Mouse (Mus musculus): ENCODE results near the gene Pitx3.
"Not testable (repeated sequence)": the region's sequence is repeated elsewhere in the genome, so short reads cannot be mapped to it uniquely, and the experiment has no call there.

Gene Pitx3

DNA sequence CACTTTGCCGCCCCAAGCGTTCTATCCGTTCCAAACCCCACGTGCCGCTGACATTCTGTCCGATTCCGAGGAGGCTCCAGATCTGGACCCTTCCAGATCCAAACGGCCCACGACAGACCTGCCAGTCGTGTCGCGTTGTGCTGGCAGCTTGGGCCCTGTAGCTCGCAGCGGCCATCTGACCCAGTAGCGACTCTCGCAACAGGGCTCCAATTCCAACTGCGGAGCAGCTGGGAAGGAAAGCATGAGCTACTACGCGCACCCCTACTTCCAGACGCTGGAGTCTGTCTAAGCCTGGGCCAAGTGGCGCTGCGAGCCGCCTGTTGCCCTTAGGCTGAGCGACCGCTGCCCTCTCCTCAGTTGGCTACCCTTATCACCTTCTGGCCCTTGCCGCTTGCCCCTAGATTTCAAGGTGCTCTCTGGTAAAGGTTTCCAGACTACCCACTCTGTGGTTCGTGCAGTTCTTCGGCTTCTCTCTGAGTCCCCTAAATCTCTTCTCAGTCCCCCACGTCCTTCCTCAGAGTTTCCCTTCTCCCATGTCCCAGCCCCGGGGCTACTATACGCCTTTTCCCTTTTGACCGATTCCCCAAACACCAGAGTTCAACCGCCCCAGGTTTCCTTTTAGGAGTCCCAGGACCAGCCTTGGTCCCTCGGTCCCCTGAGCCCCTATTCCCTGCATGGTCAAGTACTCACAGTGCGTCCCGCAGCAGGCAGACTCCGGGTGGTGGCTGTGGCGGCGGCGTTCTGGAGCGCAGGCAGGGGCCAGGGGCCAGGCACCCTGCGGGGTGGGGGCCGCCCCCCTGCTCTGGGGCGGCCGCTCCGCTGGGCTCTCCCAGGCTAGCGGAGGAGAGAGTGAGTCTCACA lies at the start of gene Pitx3:
Pitx3 (minus strand) TSS at position 816 of the 861 bp plus-strand sequence.
- DNase-seq (ENCODE audit: extremely low spot score), result peak; percentile 45

GRCm38 (mm10) chr19:46187203-46187602 lies 39.1 kb upstream of the Pitx3 start:
- DNase-seq (ENCODE audit: extremely low spot score), result no peak

- DNase-seq (ENCODE audit: extremely low spot score), result peak; percentile 6
Observed at GRCm38 (mm10) chr19:46186611-46187010, 38.5 kb upstream of the Pitx3 start.

DNA sequence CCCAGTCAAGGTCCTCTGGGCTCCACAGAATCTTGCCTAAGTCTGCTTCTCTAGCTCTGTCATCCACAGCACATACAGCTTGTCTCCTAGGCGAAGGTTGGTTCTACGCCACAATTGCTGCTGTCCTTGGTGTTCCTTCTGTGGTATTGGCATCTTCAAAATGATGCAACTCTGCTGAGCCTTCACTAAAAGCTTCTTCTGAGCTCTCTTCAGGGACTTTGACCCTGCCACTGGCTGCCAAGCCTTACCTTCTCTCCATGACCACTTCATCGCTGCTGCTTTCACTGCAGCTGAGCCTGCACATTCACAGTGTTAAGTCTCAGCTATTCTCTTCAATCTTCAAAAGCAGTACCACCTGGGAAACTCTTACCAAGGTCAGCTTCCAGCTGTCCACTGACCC lies 34.1 kb upstream of the Pitx3 start:
- DNase-seq (ENCODE audit: extremely low spot score), result no peak

- DNase-seq (ENCODE audit: extremely low spot score), result no peak
Observed at GRCm38 (mm10) chr19:46180274-46180673, 32.1 kb upstream of the Pitx3 start.

GRCm38 (mm10) chr19:46177046-46177445 lies 28.9 kb upstream of the Pitx3 start:
- DNase-seq (ENCODE audit: extremely low spot score), result no peak

DNA sequence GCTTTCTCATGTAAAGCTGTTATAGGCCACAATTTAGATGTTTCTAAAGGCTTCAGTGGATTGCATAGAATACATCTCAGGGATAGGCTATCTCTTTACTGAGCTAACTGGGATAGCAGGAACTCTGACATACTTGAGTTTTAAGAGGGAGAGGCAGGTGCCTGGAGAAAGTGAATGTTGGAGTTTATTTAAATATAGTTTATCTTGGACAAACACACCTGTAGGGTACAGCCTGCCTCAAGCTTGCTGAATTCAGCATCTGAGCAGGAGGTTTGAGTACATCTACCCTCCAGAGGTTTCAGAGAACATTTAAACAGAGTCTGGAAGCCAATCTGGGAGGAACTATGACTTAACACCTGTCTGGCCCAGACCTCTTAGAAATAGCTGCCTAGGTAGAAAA lies 27.0 kb upstream of the Pitx3 start:
- DNase-seq (ENCODE audit: extremely low spot score), result no peak

DNA sequence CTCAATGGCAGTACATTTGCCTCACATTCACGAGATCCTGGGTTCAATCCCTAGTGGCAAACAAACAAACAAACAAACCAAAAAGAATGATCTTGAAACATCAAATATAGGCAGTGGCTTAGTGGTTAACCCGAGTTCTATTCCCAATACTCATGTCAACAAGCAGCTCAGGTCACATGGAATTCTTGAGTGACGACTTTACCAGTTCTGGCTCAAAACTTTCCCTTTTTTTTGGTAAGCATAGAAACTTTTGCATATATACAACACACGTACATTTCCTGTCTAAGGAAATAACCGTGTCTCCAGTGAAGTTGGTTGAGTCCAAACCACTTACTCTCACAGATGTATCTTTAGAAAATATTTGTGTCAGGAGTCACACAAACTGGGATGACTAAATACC lies 24.4 kb upstream of the Pitx3 start:
- DNase-seq (ENCODE audit: extremely low spot score), result no peak

DNA sequence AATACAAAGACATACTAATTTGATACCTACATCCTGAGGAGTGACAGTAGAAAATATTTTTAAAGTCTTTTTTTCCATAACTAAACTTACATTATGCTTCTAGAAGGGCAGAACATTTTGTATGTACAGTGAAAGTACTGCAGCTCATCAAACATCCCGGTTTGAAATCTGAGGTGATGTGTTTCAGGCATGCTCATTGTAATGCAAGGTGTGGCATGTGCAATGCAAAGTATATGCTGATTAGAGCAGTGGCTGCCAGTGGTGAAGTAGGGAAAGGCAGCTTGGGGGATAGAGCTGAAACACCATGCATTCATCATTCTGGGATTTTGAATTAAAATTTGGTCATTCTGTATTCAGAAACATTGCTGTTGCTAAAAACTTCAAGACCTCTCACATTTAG lies 21.8 kb upstream of the Pitx3 start:
- DNase-seq (ENCODE audit: extremely low spot score), result no peak

- no peak for DNase-seq (ENCODE audit: extremely low spot score)
Observed at GRCm38 (mm10) chr19:46169396-46169795, 21.3 kb upstream of the Pitx3 start.

GRCm38 (mm10) chr19:46167169-46167568 lies 19.0 kb upstream of the Pitx3 start:
- not testable (repeated sequence) for DNase-seq (ENCODE audit: extremely low spot score)

GRCm38 (mm10) chr19:46165950-46166349 lies 17.8 kb upstream of the Pitx3 start:
- DNase-seq (ENCODE audit: extremely low spot score), result no peak

- peak; percentile 92 for DNase-seq (ENCODE audit: extremely low spot score)
Observed at GRCm38 (mm10) chr19:46152127-46152803, 4.1 kb upstream of the Pitx3 start, which contains the start of gene Gbf1. Gene Gbf1, plus strand, starts transcription at chr19:46152509.

GRCm38 (mm10) chr19:46149091-46149490 lies 965 bp upstream of the Pitx3 start:
- DNase-seq (ENCODE audit: extremely low spot score), result no peak

DNA sequence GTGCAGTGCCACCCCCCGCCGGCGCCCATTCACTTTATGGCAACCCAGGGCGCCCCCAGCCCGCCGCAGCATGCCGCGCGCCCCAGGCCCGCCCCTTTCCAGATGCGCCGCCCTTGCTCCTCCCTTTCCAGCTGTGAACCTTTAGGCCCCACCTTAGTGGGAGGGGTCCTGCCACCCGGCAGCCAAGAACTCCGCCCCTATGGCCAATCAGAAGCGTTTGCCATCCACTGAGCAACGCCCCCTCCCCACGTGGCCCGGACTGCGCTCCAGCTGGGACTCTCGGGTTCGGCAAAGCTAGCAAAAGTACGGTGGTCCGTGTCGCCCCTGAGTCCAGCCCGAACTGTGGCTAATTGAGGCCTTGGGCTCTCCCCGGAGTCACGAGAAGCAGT lies 240 bp upstream of the Pitx3 start:
- DNase-seq (ENCODE audit: extremely low spot score), result peak; percentile 90

DNA sequence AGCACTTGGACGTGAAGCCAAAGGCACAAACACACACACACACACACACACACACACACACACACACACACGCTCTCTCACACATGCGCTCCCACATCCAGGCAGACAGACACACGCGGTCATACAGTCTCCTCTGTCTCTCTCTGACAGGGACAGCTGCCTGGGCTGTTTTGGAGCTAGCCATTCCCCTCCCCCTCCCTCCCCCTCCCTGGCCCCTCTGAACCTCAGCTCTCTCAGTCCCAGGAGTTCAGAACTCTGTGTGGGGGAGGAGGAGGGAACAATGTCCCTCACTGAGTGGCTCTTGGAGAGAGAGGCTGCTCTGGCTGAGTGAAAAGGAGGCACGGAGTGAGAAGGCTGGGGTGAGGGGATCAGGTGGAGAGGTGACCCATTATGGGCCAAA lies 7.0 kb downstream of the Pitx3 start:
- peak; percentile 31 for DNase-seq (ENCODE audit: extremely low spot score)

- no peak for DNase-seq (ENCODE audit: extremely low spot score)
Observed at GRCm38 (mm10) chr19:46140324-46140723, 7.8 kb downstream of the Pitx3 start.

- DNase-seq (ENCODE audit: extremely low spot score), result peak; percentile 79
Observed at GRCm38 (mm10) chr19:46136639-46137580, 11.2 kb downstream of the Pitx3 start.

- DNase-seq (ENCODE audit: extremely low spot score), result peak; percentile 62
Observed at GRCm38 (mm10) chr19:46135789-46136638, 12.1 kb downstream of the Pitx3 start.

GRCm38 (mm10) chr19:46135297-46135696 lies 12.8 kb downstream of the Pitx3 start:
- DNase-seq (ENCODE audit: extremely low spot score), result peak; percentile 87

GRCm38 (mm10) chr19:46132577-46132976 lies 15.5 kb downstream of the Pitx3 start:
- no peak for DNase-seq (ENCODE audit: extremely low spot score)
